Mouse (Mus musculus) MEL (cell line): ENCODE measurements around the gene Tspan11. TPM values are rescaled to one million over a fixed set of nuclear protein-coding genes. Genes with fewer than 3 reads are reported as not detected.

ENCODE experiments used
- DNase-seq: peaks from one replicate; pipeline ENCODE4 v3.0.0; 2011; ENCODE audit warnings: low read depth, low spot score
- H3K27ac ChIP-seq: 2 replicates; pipeline ENCODE4 v1.5.1; 2012; ENCODE audit warnings: low read depth, mild to moderate bottlenecking, control low read depth, low read length, moderate library complexity; ENCODE audit not compliant: control insufficient read depth
- H3K27me3 ChIP-seq, 2 experiments: fragments of 150-350 bp in 1 of 2; sonication (generic) in 1 of 2; 2 replicates each; pipeline ENCODE4 v1.6.1; 2012; ENCODE audit warnings: low read length in 2 of 2, mild to moderate bottlenecking in 2 of 2, improper control_type of control experiment in 1 of 2, moderate library complexity in 1 of 2; ENCODE audit not compliant: insufficient read depth in 2 of 2, control insufficient read depth in 1 of 2
- H3K36me3 ChIP-seq, 2 experiments: 2 replicates each; pipeline ENCODE4 v1.6.1; 2012 to 2014; ENCODE audit warnings: low read length in 2 of 2, improper control_type of control experiment in 1 of 2, inconsistent platforms in 1 of 2, mild to moderate bottlenecking in 1 of 2; ENCODE audit not compliant: insufficient read depth in 2 of 2, control insufficient read depth in 1 of 2
- H3K4me1 ChIP-seq, 2 experiments: fragments of 150-350 bp in 1 of 2; sonication (generic) in 1 of 2; 2 replicates each; pipeline ENCODE4 v1.6.1; 2012; ENCODE audit warnings: low read length in 2 of 2, improper control_type of control experiment in 1 of 2, mild to moderate bottlenecking in 1 of 2; ENCODE audit not compliant: insufficient read depth in 2 of 2, control insufficient read depth in 1 of 2
- H3K4me3 ChIP-seq, 2 experiments: fragments of 150-350 bp in 1 of 2; sonication (generic) in 1 of 2; 2 replicates each; pipeline ENCODE4 v1.5.1; 2012; ENCODE audit warnings: low read depth in 2 of 2, low read length in 2 of 2, mild to moderate bottlenecking in 2 of 2, moderate library complexity in 2 of 2, control low read depth in 1 of 2, improper control_type of control experiment in 1 of 2; ENCODE audit not compliant: control insufficient read depth in 1 of 2, insufficient read depth in 1 of 2
- H3K79me2 ChIP-seq: 2 replicates; pipeline ENCODE4 v1.6.1; 2012; ENCODE audit warnings: mild to moderate bottlenecking, low read length, moderate library complexity; ENCODE audit not compliant: control insufficient read depth, poor library complexity, insufficient read depth
- H3K9ac ChIP-seq: 2 replicates; pipeline ENCODE4 v1.6.1; 2012; ENCODE audit warnings: low read depth, mild to moderate bottlenecking, control low read depth, low read length, moderate library complexity; ENCODE audit not compliant: control insufficient read depth, poor library complexity, severe bottlenecking
- H3K9me3 ChIP-seq: fragments of 150-350 bp; sonication (generic); replicated peaks from 2 replicates; pipeline ENCODE4 v1.6.1; 2012; ENCODE audit warnings: mild to moderate bottlenecking, low read length, improper control_type of control experiment, moderate library complexity; ENCODE audit not compliant: insufficient read depth
- BHLHE40 ChIP-seq: IDR thresholded peaks from 2 replicates; pipeline ENCODE4 v1.6.1; 2012; ENCODE audit warnings: low read depth, mild to moderate bottlenecking, inconsistent platforms, low read length, improper control_type of control experiment, borderline replicate concordance
- CHD2 ChIP-seq: IDR thresholded peaks from 2 replicates; pipeline ENCODE4 v1.6.1; 2011; ENCODE audit warnings: low read length, improper control_type of control experiment
- CTCF ChIP-seq, 3 experiments: IDR thresholded peaks in 2 of 3; conservative IDR thresholded peaks in 1 of 3; 2 replicates each; pipeline ENCODE4 v1.5.1; 2011 to 2012; ENCODE audit warnings: low read length in 3 of 3, low read depth in 2 of 3, mild to moderate bottlenecking in 2 of 3, improper control_type of control experiment in 1 of 3, inconsistent platforms in 1 of 3, mixed read lengths in 1 of 3, moderate library complexity in 1 of 3; ENCODE audit not compliant: control insufficient read depth in 1 of 3, insufficient read depth in 1 of 3, poor library complexity in 1 of 3, severe bottlenecking in 1 of 3
- E2F4 ChIP-seq: IDR thresholded peaks from 2 replicates; pipeline ENCODE4 v1.6.1; 2011; ENCODE audit warnings: low read depth, low read length, improper control_type of control experiment, borderline replicate concordance
- ELF1 ChIP-seq: IDR thresholded peaks from 2 replicates; pipeline ENCODE4 v1.6.1; 2014; ENCODE audit warnings: low read depth, mild to moderate bottlenecking, inconsistent platforms, low read length, improper control_type of control experiment, moderate library complexity
- JUND ChIP-seq: IDR thresholded peaks from 2 replicates; pipeline ENCODE4 v1.6.1; 2011; ENCODE audit warnings: low read depth, mild to moderate bottlenecking, improper control_type of control experiment, low read length
- MAZ ChIP-seq: IDR thresholded peaks from 2 replicates; pipeline ENCODE4 v1.6.1; 2012; ENCODE audit warnings: low read depth, mild to moderate bottlenecking, inconsistent platforms, low read length, improper control_type of control experiment
- MXI1 ChIP-seq: IDR thresholded peaks from 2 replicates; pipeline ENCODE4 v1.6.1; 2011; ENCODE audit warnings: mild to moderate bottlenecking, low read depth, low read length, improper control_type of control experiment
- MYB ChIP-seq: IDR thresholded peaks from 2 replicates; pipeline ENCODE4 v1.6.1; 2011; ENCODE audit warnings: mild to moderate bottlenecking, low read depth, low read length, improper control_type of control experiment
- MYC ChIP-seq: IDR thresholded peaks from 2 replicates; pipeline ENCODE4 v1.6.1; 2011; ENCODE audit warnings: low read depth, mild to moderate bottlenecking, low read length, improper control_type of control experiment, moderate library complexity
- NRF1 ChIP-seq: IDR thresholded peaks from 2 replicates; pipeline ENCODE4 v1.6.1; 2014; ENCODE audit warnings: low read depth, mild to moderate bottlenecking, inconsistent platforms, low read length, improper control_type of control experiment, moderate library complexity; ENCODE audit not compliant: poor library complexity, insufficient read depth, severe bottlenecking
- POLR2A ChIP-seq, 2 experiments: IDR thresholded peaks; 2 replicates each; pipeline ENCODE4 v1.6.1; 2011 to 2012; ENCODE audit warnings: low read length in 2 of 2, mild to moderate bottlenecking in 2 of 2, control low read depth in 1 of 2, improper control_type of control experiment in 1 of 2, low read depth in 1 of 2, moderate library complexity in 1 of 2; ENCODE audit not compliant: control insufficient read depth in 1 of 2, insufficient read depth in 1 of 2, poor library complexity in 1 of 2
- POLR2AphosphoS2 ChIP-seq: IDR thresholded peaks from 2 replicates; pipeline ENCODE4 v1.6.1; 2011; ENCODE audit warnings: low read length, improper control_type of control experiment
- POLR2AphosphoS5 ChIP-seq: IDR thresholded peaks from 2 replicates; pipeline ENCODE4 v1.6.1; 2012; ENCODE audit warnings: low read depth, borderline replicate concordance, mild to moderate bottlenecking, inconsistent platforms, low read length, moderate library complexity, mixed read lengths
- RAD21 ChIP-seq: IDR thresholded peaks from 2 replicates; pipeline ENCODE4 v1.6.1; 2011; ENCODE audit warnings: mild to moderate bottlenecking, low read depth, low read length, improper control_type of control experiment
- RCOR1 ChIP-seq: IDR thresholded peaks from 2 replicates; pipeline ENCODE4 v1.6.1; 2012; ENCODE audit warnings: low read depth, mild to moderate bottlenecking, inconsistent platforms, low read length, improper control_type of control experiment
- SIN3A ChIP-seq: IDR thresholded peaks from 2 replicates; pipeline ENCODE4 v1.6.1; 2012; ENCODE audit warnings: low read length, improper control_type of control experiment, inconsistent platforms
- SMC3 ChIP-seq: IDR thresholded peaks from 2 replicates; pipeline ENCODE4 v1.6.1; 2011; ENCODE audit warnings: low read depth, low read length, improper control_type of control experiment
- TAL1 ChIP-seq: IDR thresholded peaks from 2 replicates; pipeline ENCODE4 v1.6.1; 2012; ENCODE audit warnings: mild to moderate bottlenecking, inconsistent platforms, low read length, moderate library complexity, mixed read lengths
- UBTF ChIP-seq: IDR thresholded peaks from 2 replicates; pipeline ENCODE4 v1.6.1; 2012; ENCODE audit warnings: low read depth, mild to moderate bottlenecking, inconsistent platforms, low read length, improper control_type of control experiment, moderate library complexity, borderline replicate concordance; ENCODE audit not compliant: insufficient read depth
- USF2 ChIP-seq, 2 experiments: IDR thresholded peaks; 2 replicates each; pipeline ENCODE4 v1.6.1; 2011 to 2012; ENCODE audit warnings: improper control_type of control experiment in 2 of 2, low read length in 2 of 2, borderline replicate concordance in 1 of 2, inconsistent platforms in 1 of 2, low read depth in 1 of 2, mild to moderate bottlenecking in 1 of 2; ENCODE audit not compliant: insufficient read depth in 1 of 2
- ZMIZ1 ChIP-seq: IDR thresholded peaks from 2 replicates; pipeline ENCODE4 v1.6.1; 2012; ENCODE audit warnings: low read depth, mild to moderate bottlenecking, inconsistent platforms, low read length, improper control_type of control experiment, moderate library complexity
- polyA plus RNA-seq, 2 experiments: library from polyadenylated mRNA; stranded (reverse) in 1 of 2; unstranded in 1 of 2; fragments of >175 nt in 1 of 2; fragments of >200 nt in 1 of 2; gene quantifications; 2 replicates each; pipeline versions ENCODE4 v1.2.1 to v1.2.4; 2012; ENCODE audit warnings: low replicate concordance in 2 of 2, low read depth in 1 of 2; ENCODE audit not compliant: insufficient read length in 2 of 2, insufficient read depth in 1 of 2, missing spikeins in 1 of 2
- total RNA-seq: library from RNA; depleted of rRNA; stranded (reverse); fragments of 300-350 nt; gene quantifications from 2 replicates; pipeline ENCODE4 v1.2.3, GENCODE M21; 2012

Gene Tspan11
- total and polyA plus RNA-seq, 3 experiments: not detected

GRCm38 (mm10) chr6:127849496-127849895 is 37.9 kb upstream of the Tspan11 start (continued):
- no peak for TF ChIP-seq USF2 (IDR thresholded peaks at IDR 0.05; ENCODE audit: borderline replicate concordance in 1 of 2, insufficient read depth in 1 of 2, low read depth in 1 of 2, low read length in 2 of 2)

GRCm38 (mm10) chr6:127851611-127852010 is 35.8 kb upstream of the Tspan11 start:
- DNase-seq: no peak
- Histone ChIP-seq H3K27ac (no peak overlapping the region), H3K4me3 (no peak overlapping the region), H3K27me3 (no peaks in the 10 kb centered on the region), H3K4me1 (no peaks in the 10 kb centered on the region), H3K9me3 (no peaks in the 10 kb centered on the region), H3K36me3 (no peaks in the 10 kb centered on the region), H3K9ac (no peak overlapping the region), H3K79me2 (no peaks in the 10 kb centered on the region)
- TF ChIP-seq UBTF (no peak), SIN3A (no peak), MAZ (no peak), BHLHE40 (no peak), RCOR1 (no peak), CHD2 (no peak), ZMIZ1 (no peak), NRF1 (no peak), RAD21 (no peak), TAL1 (no peak), CTCF (IDR thresholded peaks at IDR 0.05 in 2 of 3, conservative IDR thresholded peaks at IDR 0.05 in 1 of 3; ENCODE audit: control insufficient read depth in 1 of 3, insufficient read depth in 1 of 3, low read depth in 2 of 3, low read length in 3 of 3, poor library complexity in 1 of 3, severe bottlenecking in 1 of 3) (no peak), POLR2AphosphoS5 (no peak), JUND (no peak), POLR2A (IDR thresholded peaks at IDR 0.05; ENCODE audit: control insufficient read depth in 1 of 2, insufficient read depth in 1 of 2, low read depth in 1 of 2, low read length in 2 of 2, poor library complexity in 1 of 2) (no peak), MXI1 (no peak)

GRCm38 (mm10) chr6:127853241-127853640 is 34.1 kb upstream of the Tspan11 start:
- Histone ChIP-seq H3K4me3 (no peak overlapping the region), H3K4me1 (no peaks in the 10 kb centered on the region), H3K79me2 (no peaks in the 10 kb centered on the region), H3K27me3 (no peaks in the 10 kb centered on the region), H3K9me3 (no peaks in the 10 kb centered on the region), H3K36me3 (no peaks in the 10 kb centered on the region), H3K27ac (no peak overlapping the region), H3K9ac (no peak overlapping the region)
- no peak for DNase-seq
- TF ChIP-seq ELF1 (no peak), POLR2AphosphoS2 (no peak), POLR2A (IDR thresholded peaks at IDR 0.05; ENCODE audit: control insufficient read depth in 1 of 2, insufficient read depth in 1 of 2, low read depth in 1 of 2, low read length in 2 of 2, poor library complexity in 1 of 2) (no peak), MYC (no peak), MYB (no peak), E2F4 (no peak), SMC3 (no peak), BHLHE40 (no peak)
